Mouse (Mus musculus) B cell, adult 2 months (primary cell): Measurements from ENCODE around the gene Ephx4.
"Not testable (repeated sequence)": the region's sequence is repeated elsewhere in the genome, so short reads cannot be mapped to it uniquely, and the experiment has no call there.

Experiments used
- DNase-seq, 2 experiments: peaks; one replicate each; pipeline ENCODE4 v3.0.0; 2022

The Ephx4 gene

DNA sequence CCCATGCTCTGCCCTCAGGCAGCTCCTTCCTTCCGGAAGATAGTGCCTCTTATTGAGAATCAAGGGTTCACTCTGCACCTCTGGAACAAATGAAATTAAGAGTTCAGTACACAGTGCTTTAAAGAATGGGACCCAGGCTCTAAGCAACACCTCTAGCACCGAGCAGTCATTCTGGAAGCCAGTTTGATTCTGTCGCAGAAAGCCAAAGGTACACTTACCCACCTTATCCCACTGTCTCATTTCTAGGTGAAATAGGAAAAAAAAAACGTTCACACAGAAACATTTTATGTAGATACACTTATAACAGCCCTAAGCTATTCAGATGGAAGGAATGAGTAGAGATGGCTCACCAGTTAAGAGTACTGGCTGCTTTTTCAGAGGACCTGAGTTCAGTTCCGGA lies at the start of gene Ephx4:
TSS of gene Ephx4 (plus strand) at position 301 of the 400 bp plus-strand sequence.
- no peak for DNase-seq

DNA sequence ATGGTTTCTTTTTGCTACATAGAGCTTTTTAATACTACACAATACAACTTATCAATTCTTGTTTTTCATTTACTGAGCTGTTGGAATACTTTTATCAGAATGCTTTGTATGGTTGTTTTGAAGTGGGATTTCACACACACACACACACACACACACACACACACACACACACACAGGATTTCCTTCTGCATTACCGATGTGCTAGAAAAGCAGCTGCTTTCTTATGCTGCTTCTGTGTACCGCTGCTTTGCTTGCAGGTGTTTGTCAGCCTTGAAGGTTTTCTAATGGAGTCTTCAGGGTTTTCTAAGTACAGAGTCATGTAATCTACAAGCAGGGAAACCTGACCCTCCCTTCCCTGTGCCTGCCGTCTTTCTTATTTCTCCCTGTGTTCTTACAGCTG lies 48.6 kb upstream of the Ephx4 start:
- DNase-seq, result no peak

- no peak for DNase-seq
Observed at GRCm38 (mm10) chr5:107355801-107356200, 46.7 kb upstream of the Ephx4 start.

DNA sequence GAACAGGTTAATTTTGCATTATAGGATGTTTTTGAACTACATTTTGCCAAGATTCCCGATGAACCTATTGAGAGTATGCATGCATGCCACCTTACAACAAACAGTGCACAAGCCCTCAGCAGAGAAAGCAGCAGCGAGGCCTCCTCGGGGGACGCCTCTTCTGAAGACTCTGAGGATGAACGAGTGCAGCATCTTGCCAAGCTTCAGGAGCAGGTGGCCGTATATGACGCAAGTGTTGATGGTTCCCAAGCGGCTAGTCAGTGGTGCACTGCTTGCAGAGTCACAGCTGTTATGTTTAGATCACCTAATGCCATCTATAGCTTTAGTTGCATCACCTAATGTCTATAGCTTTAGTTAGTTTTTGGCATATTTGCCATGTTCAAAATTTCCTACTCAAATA lies 44.8 kb upstream of the Ephx4 start:
- no peak for DNase-seq

GRCm38 (mm10) chr5:107359395-107360053 lies 43.0 kb upstream of the Ephx4 start:
- peak; percentile 96 to 98 for DNase-seq

- peak in 1 of 2 experiments; percentile 7 for DNase-seq
Observed at GRCm38 (mm10) chr5:107360054-107360730, 42.3 kb upstream of the Ephx4 start.

- no peak for DNase-seq
Observed at GRCm38 (mm10) chr5:107370040-107370439, 32.5 kb upstream of the Ephx4 start.

- DNase-seq, result no peak
Observed at GRCm38 (mm10) chr5:107371335-107371734, 31.2 kb upstream of the Ephx4 start.

DNA sequence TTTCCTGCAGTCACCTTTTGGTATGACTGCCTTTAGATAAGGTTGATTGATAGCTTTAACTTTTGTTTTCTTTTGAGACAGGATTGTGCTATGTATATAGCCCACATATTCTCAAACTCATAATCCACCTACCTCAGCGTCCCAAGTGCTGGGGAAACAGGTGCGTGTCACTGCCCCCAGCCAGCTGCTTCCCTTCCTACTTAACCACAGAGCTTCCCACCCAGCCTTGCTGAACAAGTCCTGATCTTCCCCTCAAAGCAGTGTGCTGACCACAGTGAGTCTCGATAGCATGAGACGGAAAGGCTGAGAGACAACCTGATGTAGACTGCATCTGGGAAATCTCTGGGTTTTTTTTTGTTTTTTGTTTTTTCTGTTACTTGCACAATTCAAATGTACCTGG lies 29.3 kb upstream of the Ephx4 start:
- DNase-seq, result no peak

GRCm38 (mm10) chr5:107386448-107386847 lies 16.1 kb upstream of the Ephx4 start:
- not testable (repeated sequence) for DNase-seq

DNA sequence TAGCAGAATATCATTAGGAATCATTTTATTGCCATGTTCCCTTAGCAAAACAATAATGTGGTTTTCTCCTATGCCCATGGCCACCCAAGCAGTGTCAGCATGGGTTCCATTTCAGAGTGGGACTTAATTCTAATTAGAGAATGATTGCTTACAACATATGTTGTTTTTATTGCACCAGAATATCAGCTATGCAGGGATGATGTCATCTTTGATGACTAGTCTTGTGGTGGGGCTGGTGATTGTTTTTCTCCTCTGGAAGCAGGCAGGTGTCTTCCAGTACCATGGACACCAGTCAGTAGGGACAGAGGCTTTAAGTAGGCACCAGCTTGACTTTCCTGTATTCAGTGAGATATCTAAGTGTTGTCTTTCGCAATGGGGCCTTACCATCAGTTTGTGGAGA lies 14.7 kb upstream of the Ephx4 start:
- no peak for DNase-seq

GRCm38 (mm10) chr5:107389373-107389772 lies 13.2 kb upstream of the Ephx4 start:
- DNase-seq, result no peak

DNA sequence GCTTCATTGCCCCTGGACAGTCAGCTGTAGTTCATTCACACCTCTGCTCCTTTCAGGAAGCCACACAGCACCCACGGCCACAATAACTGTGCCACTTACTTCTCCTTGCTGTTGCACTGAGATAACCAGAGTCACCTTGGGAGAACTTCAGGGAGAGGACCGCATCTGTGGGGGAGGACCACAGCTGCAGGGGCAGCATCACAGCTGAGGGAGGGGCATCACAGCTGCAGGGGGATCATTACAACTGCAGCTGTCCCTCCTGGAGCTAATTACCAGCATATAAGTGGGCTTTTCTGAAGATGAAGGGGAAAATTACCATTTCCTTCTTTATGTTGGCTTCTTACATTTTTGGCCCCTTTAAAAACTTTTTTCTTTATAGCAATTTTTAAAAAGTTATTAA lies 8.1 kb upstream of the Ephx4 start:
- DNase-seq, result no peak

- peak; percentile 4 to 6 for DNase-seq
Observed at GRCm38 (mm10) chr5:107403011-107403946, 743 bp downstream of the Ephx4 start.

DNA sequence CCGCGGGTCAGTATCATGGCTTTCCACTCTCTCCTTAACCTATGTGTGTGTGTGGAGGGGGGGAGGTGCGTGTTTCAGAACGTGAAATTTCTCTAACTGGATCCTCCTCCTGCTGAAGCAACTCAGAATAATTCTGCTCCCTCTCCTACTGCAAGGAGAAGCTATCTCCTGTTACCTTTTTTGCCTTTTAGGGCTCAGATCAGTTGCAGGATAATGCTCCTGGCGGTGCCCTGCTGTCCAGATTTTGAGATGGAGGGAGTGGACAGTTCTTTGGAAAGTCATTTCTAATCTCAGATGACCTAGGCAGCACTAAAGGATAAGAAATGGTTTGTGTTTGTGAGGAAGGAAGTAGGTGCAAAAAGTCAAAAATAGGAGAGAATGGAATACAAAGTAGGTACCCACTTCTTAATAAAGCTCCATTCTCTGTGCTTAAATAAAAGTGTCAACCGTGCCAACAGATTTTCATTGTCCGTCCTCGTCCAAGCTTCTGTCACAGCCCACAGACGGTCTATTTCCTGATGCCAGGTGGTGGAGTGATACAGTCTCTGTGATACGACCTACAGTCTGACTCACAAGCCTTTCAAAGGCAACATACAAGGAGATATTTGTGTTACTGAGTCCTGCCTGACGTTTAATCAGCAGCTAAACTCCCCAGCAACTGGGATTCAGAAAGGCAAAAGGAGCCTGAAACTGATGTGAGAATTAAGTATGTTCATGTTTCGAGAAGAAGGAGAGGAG lies 1.6 kb downstream of the Ephx4 start:
- DNase-seq, result no peak

DNA sequence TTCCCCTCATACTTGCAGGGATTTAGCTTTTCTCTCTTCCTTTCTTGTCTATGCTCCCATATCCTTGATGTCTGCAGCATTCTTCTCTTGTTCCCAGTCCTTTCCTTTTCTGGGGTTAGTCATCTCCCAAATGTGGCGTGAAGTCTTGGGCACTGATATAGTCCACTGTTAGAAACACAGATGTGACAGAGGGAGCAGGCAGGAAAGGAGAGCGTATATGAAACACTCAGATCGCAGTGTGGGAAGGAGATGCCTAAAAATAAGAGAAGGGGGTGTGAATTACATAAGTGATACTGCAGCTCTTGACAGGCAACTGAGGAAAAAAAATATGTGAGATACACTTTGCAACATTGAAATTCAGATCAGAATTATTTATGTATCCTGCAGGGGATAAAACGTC lies 2.8 kb downstream of the Ephx4 start:
- no peak for DNase-seq

DNA sequence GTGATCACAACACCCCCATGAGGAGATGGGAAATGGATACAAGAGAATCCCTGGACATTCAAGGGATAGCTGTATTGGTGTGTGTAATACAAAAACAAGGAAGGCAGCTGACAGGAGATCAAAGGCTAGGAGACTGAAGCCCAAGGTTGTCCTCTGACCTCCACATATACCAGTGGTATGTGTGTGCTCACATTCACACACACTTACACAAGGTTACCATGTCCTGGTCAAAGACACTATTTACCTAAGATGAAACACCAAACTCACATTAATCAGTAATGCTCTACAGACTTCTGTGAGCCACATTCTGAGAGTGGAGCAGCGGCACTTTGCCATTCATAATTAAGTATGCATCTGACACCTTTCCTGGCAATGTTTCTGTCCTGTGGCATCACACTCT lies 7.8 kb downstream of the Ephx4 start:
- no peak for DNase-seq

GRCm38 (mm10) chr5:107411326-107411725 lies 8.8 kb downstream of the Ephx4 start:
- DNase-seq, result no peak

- DNase-seq, result no peak
Observed at GRCm38 (mm10) chr5:107412285-107412684, 9.7 kb downstream of the Ephx4 start.

DNA sequence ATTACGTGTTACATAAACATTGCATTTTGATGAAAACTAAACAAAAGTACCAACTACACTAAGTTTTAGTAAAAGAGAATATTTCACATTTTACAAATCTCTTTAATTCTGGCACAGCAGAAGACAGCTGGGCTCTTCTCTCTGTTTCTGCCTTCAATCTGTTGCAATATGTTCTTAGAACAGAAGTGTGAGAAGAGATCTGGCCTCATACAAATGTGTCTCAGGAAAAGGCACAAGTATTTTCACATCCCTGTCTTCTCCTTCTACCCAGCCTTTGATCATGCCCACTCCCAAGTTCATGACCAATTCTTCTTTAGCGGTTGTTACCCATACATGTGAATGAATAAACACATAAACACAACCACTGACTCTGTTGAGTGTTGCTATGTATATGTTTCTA lies 12.6 kb downstream of the Ephx4 start:
- DNase-seq, result no peak

DNA sequence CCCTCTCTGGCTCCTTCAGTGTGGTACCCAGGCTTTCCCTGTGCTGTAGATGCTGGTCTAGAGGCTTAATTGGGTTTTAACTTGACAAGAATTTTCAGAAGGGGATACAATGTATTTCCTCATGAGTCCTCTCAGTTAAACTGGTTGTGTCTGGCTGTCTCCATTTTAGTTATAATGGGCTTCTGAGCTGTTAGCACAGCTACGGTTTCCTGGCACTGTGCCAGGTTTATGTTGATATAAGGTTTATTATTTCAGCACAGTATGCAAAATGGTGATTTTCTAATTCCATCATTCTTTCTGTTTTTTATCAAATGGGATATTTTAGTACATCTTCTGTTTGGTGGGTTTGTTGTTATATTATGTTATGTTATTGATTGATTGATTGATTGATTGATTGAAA lies 19.1 kb downstream of the Ephx4 start:
- DNase-seq, result no peak

DNA sequence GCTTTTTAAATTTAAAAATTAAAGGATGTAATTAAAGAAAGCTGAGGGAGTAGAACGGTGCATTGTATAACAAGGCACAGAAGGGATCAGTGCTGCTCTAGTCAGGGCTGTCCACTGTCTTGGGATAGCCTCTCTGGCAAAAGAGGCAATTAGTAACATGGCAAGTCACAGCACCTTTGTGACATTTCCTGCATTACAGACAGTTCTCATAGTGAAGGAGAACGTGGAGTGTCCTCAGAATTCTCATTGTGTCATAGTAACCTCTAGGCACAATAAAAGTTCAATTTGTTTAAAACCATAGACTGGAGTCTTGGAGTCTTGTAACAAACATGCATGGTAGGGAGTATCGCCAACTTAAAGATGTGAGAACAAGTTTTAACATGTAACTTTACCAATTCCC lies 28.7 kb downstream of the Ephx4 start, which contains the start of gene Lpcat2b:
TSS of gene Lpcat2b (plus strand) at position 301 of the 400 bp plus-strand sequence.
- DNase-seq, result no peak

DNA sequence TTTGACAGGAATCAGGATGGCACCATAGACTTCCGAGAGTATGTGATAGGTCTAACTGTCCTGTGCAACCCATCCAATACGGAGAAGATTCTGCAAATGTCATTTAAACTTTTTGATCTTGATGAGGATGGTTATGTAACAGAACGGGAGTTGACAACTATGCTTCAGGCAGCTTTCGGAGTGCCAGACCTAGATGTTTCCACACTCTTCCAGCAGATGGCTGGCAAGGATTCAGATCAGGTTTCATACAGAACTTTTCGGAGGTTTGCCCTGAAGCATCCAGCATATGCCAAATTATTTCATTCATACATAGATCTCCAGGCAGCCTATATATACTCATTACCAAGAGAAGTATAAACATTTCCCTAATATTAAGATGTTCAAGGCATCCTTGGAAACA lies 31.5 kb downstream of the Ephx4 start:
- DNase-seq, result no peak
